Mouse (Mus musculus) right cerebral cortex, postnatal 25 days (tissue): ENCODE results near the gene Ccnb1ip1.
"Not testable (repeated sequence)": the region's sequence is repeated elsewhere in the genome, so short reads cannot be mapped to it uniquely, and the experiment has no call there.

Experiments
- DNase-seq: peaks from one replicate; pipeline ENCODE4 v3.0.0; 2022

Ccnb1ip1 gene

GRCm38 (mm10) chr14:50807487-50808072 is at the start of gene Ccnb1ip1, which contains the start of gene Parp2:
Ccnb1ip1 (minus strand) TSS chr14:50807732.
Parp2 (plus strand) TSS chr14:50807841.
- DNase-seq = peak; percentile 97

GRCm38 (mm10) chr14:50855788-50856187 is 48.3 kb upstream of the Ccnb1ip1 start:
- DNase-seq = no peak

- no peak for DNase-seq
Measured at GRCm38 (mm10) chr14:50837236-50837635, 29.7 kb upstream of the Ccnb1ip1 start.

- no peak for DNase-seq
Measured at GRCm38 (mm10) chr14:50834435-50834834, 26.9 kb upstream of the Ccnb1ip1 start.

- no peak for DNase-seq
Measured at GRCm38 (mm10) chr14:50833964-50834363, 26.4 kb upstream of the Ccnb1ip1 start.

GRCm38 (mm10) chr14:50829878-50830277 is 22.3 kb upstream of the Ccnb1ip1 start:
- DNase-seq = no peak

GRCm38 (mm10) chr14:50826579-50826978 is 19.0 kb upstream of the Ccnb1ip1 start:
- DNase-seq = peak; percentile 33

- DNase-seq = no peak
Measured at GRCm38 (mm10) chr14:50824219-50824618, 16.7 kb upstream of the Ccnb1ip1 start.

- no peak for DNase-seq
Measured at GRCm38 (mm10) chr14:50823240-50823639, 15.7 kb upstream of the Ccnb1ip1 start.

- DNase-seq = no peak
Measured at GRCm38 (mm10) chr14:50813060-50813459, 5.5 kb upstream of the Ccnb1ip1 start.

- not testable (repeated sequence) for DNase-seq
Measured at GRCm38 (mm10) chr14:50806469-50806868, 1.1 kb downstream of the Ccnb1ip1 start.

- no peak for DNase-seq
Measured at GRCm38 (mm10) chr14:50804683-50805082, 2.8 kb downstream of the Ccnb1ip1 start.

- no peak for DNase-seq
Measured at GRCm38 (mm10) chr14:50802843-50803562, 4.5 kb downstream of the Ccnb1ip1 start.

- DNase-seq = no peak
Measured at GRCm38 (mm10) chr14:50802441-50802840, 5.1 kb downstream of the Ccnb1ip1 start.

- peak; percentile 23 for DNase-seq
Measured at GRCm38 (mm10) chr14:50799502-50800259, 7.9 kb downstream of the Ccnb1ip1 start.

- no peak for DNase-seq
Measured at GRCm38 (mm10) chr14:50798512-50798911, 9.0 kb downstream of the Ccnb1ip1 start.

- no peak for DNase-seq
Measured at GRCm38 (mm10) chr14:50796464-50796863, 11.1 kb downstream of the Ccnb1ip1 start.

GRCm38 (mm10) chr14:50795965-50796364 is 11.6 kb downstream of the Ccnb1ip1 start:
- DNase-seq = no peak

GRCm38 (mm10) chr14:50795261-50795935 is 12.1 kb downstream of the Ccnb1ip1 start:
- DNase-seq = no peak

GRCm38 (mm10) chr14:50788157-50788556 is 19.4 kb downstream of the Ccnb1ip1 start:
- no peak for DNase-seq

- DNase-seq = peak; percentile 84
Measured at GRCm38 (mm10) chr14:50785251-50785637, 22.3 kb downstream of the Ccnb1ip1 start, which contains the start of gene Ttc5. Ttc5 (minus strand) TSS chr14:50785519.

GRCm38 (mm10) chr14:50784391-50785250 is 22.9 kb downstream of the Ccnb1ip1 start:
- DNase-seq = no peak
